Mouse (Mus musculus) testis, adult 2 months (tissue): ENCODE data around the gene Mrgprf. TPM values are rescaled to one million over a fixed set of nuclear protein-coding genes. Genes with fewer than 3 reads are reported as not detected.

Experiments
- H3K27ac ChIP-seq: fragments of 200-500 bp; 2 replicates; pipeline ENCODE4 v1.5.1; 2012; ENCODE audit warnings: low read depth, low read length; ENCODE audit not compliant: control insufficient read depth, insufficient read depth
- H3K27me3 ChIP-seq: fragments of 200-500 bp; 2 replicates; pipeline ENCODE4 v1.6.1; 2012; ENCODE audit warnings: mild to moderate bottlenecking, low read length, moderate library complexity; ENCODE audit not compliant: control insufficient read depth, insufficient read depth
- H3K36me3 ChIP-seq: fragments of 200-500 bp; 2 replicates; pipeline ENCODE4 v1.6.1; 2012; ENCODE audit warnings: mild to moderate bottlenecking, low read length; ENCODE audit not compliant: control insufficient read depth, insufficient read depth
- H3K4me1 ChIP-seq: fragments of 200-500 bp; 2 replicates; pipeline ENCODE4 v1.6.1; 2012; ENCODE audit warnings: low read length; ENCODE audit not compliant: control insufficient read depth, insufficient read depth
- H3K4me3 ChIP-seq: fragments of 200-500 bp; 2 replicates; pipeline ENCODE4 v1.5.1; 2012; ENCODE audit warnings: low read depth, mild to moderate bottlenecking, low read length, moderate library complexity, mixed read lengths; ENCODE audit not compliant: control insufficient read depth
- CTCF ChIP-seq: fragments of 200-500 bp; IDR thresholded peaks from 2 replicates; pipeline ENCODE4 v1.5.1; 2012; ENCODE audit warnings: low read depth, mild to moderate bottlenecking, inconsistent platforms, low read length, moderate library complexity; ENCODE audit not compliant: control insufficient read depth, insufficient read depth, insufficient replicate concordance
- POLR2A ChIP-seq: fragments of 200-500 bp; IDR thresholded peaks from 2 replicates; pipeline ENCODE4 v1.6.1; 2012; ENCODE audit warnings: low read depth, mild to moderate bottlenecking, inconsistent platforms, low read length, moderate library complexity; ENCODE audit not compliant: control insufficient read depth
- polyA plus RNA-seq: library from polyadenylated mRNA; depleted of rRNA; stranded (reverse); fragments of >200 nt; gene quantifications from 2 replicates; pipeline ENCODE4 v1.2.3, GENCODE M21; 2012

Mrgprf gene
- polyA plus RNA-seq, 1 experiment: 1.1 TPM

GRCm38 (mm10) chr7:145287410-145287809 lies 13.2 kb upstream of the Mrgprf start:
- Histone ChIP-seq H3K27ac (no peak overlapping the region), H3K36me3 (no peaks in the 10 kb centered on the region), H3K4me3 (no peak overlapping the region), H3K4me1 (peaks cover 4% of the 10 kb centered on the region), H3K27me3 (no peaks in the 10 kb centered on the region)
- TF ChIP-seq POLR2A: no peak
- no peak for TF ChIP-seq CTCF

GRCm38 (mm10) chr7:145289302-145289701 lies 11.3 kb upstream of the Mrgprf start:
- no peaks in the 10 kb centered on the region for H3K4me1 ChIP-seq
- no peak overlapping the region for H3K27ac ChIP-seq
- no peaks in the 10 kb centered on the region for H3K27me3 ChIP-seq
- H3K4me3 ChIP-seq: no peak overlapping the region
- peak; percentile 30; the same call in 1 of the 2 replicates for TF ChIP-seq CTCF
- no peak for TF ChIP-seq POLR2A
- H3K36me3 ChIP-seq: no peaks in the 10 kb centered on the region

- Histone ChIP-seq H3K27ac (no peak overlapping the region), H3K4me3 (no peak overlapping the region), H3K4me1 (no peaks in the 10 kb centered on the region), H3K36me3 (no peaks in the 10 kb centered on the region), H3K27me3 (no peaks in the 10 kb centered on the region)
- TF ChIP-seq CTCF (no peak), POLR2A (no peak)
These were observed 8.8 kb upstream of the Mrgprf start for GRCm38 (mm10) chr7:145291847-145292246.

GRCm38 (mm10) chr7:145292726-145293125 lies 7.9 kb upstream of the Mrgprf start:
- Histone ChIP-seq H3K27me3 (no peaks in the 10 kb centered on the region), H3K4me1 (no peaks in the 10 kb centered on the region), H3K36me3 (no peaks in the 10 kb centered on the region), H3K27ac (no peak overlapping the region), H3K4me3 (no peak overlapping the region)
- no peak for TF ChIP-seq CTCF
- no peak for TF ChIP-seq POLR2A

- Histone ChIP-seq H3K4me1 (no peaks in the 10 kb centered on the region), H3K36me3 (no peaks in the 10 kb centered on the region), H3K27me3 (no peaks in the 10 kb centered on the region), H3K27ac (no peak overlapping the region), H3K4me3 (no peak overlapping the region)
- no peak for TF ChIP-seq CTCF
- no peak for TF ChIP-seq POLR2A
These were observed 6.8 kb upstream of the Mrgprf start for GRCm38 (mm10) chr7:145293859-145294258.

GRCm38 (mm10) chr7:145298666-145299490 lies 1.8 kb upstream of the Mrgprf start:
- H3K4me1 ChIP-seq: no peaks in the 10 kb centered on the region; the same call in 1 of the 2 replicates
- peak overlapping the region; percentile 46; the same call in 1 of the 2 replicates for H3K27ac ChIP-seq
- no peaks in the 10 kb centered on the region for H3K27me3 ChIP-seq
- TF ChIP-seq CTCF (no peak), POLR2A (no peak)
- no peaks in the 10 kb centered on the region for H3K36me3 ChIP-seq
- H3K4me3 ChIP-seq: no peak overlapping the region

- no peaks in the 10 kb centered on the region; the same call in 1 of the 2 replicates for H3K4me1 ChIP-seq
- no peak overlapping the region for H3K27ac ChIP-seq
- H3K36me3 ChIP-seq: no peaks in the 10 kb centered on the region
- no peak overlapping the region for H3K4me3 ChIP-seq
- no peaks in the 10 kb centered on the region for H3K27me3 ChIP-seq
- TF ChIP-seq POLR2A: no peak
- no peak for TF ChIP-seq CTCF
These were observed 887 bp upstream of the Mrgprf start for GRCm38 (mm10) chr7:145299562-145300320.

GRCm38 (mm10) chr7:145301008-145301340 lies 346 bp downstream of the Mrgprf start:
- no peaks in the 10 kb centered on the region for H3K36me3 ChIP-seq
- no peak for TF ChIP-seq CTCF
- no peak for TF ChIP-seq POLR2A
- H3K27me3 ChIP-seq: no peaks in the 10 kb centered on the region
- H3K4me1 ChIP-seq: no peaks in the 10 kb centered on the region; the same call in 1 of the 2 replicates
- H3K4me3 ChIP-seq: no peak overlapping the region; the same call in 1 of the 2 replicates
- H3K27ac ChIP-seq: no peak overlapping the region
